Mouse (Mus musculus): ENCODE results near the gene Gm30083.

The Gm30083 gene

GRCm38 (mm10) chr14:34015063-34015462, at the start of gene Gm30083:
Gene Gm30083 (minus strand): TSS chr14:34015182.
- DNase-seq = no peak

- DNase-seq = no peak
Measured at GRCm38 (mm10) chr14:34052516-34052915, 37.5 kb upstream of the Gm30083 start, which contains the start of gene Antxrl. Gene Antxrl (plus strand): TSS chr14:34052707.

GRCm38 (mm10) chr14:34050101-34050779, 35.3 kb upstream of the Gm30083 start:
- DNase-seq = peak; percentile 83 to 90

- DNase-seq = peak; percentile 45 to 54
Measured at GRCm38 (mm10) chr14:34043341-34043740, 28.4 kb upstream of the Gm30083 start.

GRCm38 (mm10) chr14:34041241-34041640, 26.3 kb upstream of the Gm30083 start:
- DNase-seq = peak; percentile 55 to 67

GRCm38 (mm10) chr14:34033841-34034610, 19.0 kb upstream of the Gm30083 start:
- no peak for DNase-seq

GRCm38 (mm10) chr14:34026710-34027109, 11.7 kb upstream of the Gm30083 start:
- DNase-seq = no peak

GRCm38 (mm10) chr14:34016938-34017337, 2.0 kb upstream of the Gm30083 start:
- no peak for DNase-seq

- no peak for DNase-seq
Measured at GRCm38 (mm10) chr14:34016381-34016780, 1.4 kb upstream of the Gm30083 start, which contains the start of gene Gm5460. Gene Gm5460 (plus strand): TSS chr14:34016758.

GRCm38 (mm10) chr14:34002358-34002757, 12.6 kb downstream of the Gm30083 start:
- DNase-seq = no peak

GRCm38 (mm10) chr14:34001445-34001844, 13.5 kb downstream of the Gm30083 start:
- DNase-seq = no peak

GRCm38 (mm10) chr14:34000076-34000475, 14.9 kb downstream of the Gm30083 start:
- no peak for DNase-seq

GRCm38 (mm10) chr14:33997427-33997826, 17.6 kb downstream of the Gm30083 start:
- no peak for DNase-seq

GRCm38 (mm10) chr14:33993521-33994289, 21.3 kb downstream of the Gm30083 start:
- no peak for DNase-seq

GRCm38 (mm10) chr14:33993051-33993450, 21.9 kb downstream of the Gm30083 start:
- no peak for DNase-seq

GRCm38 (mm10) chr14:33991971-33992370, 23.0 kb downstream of the Gm30083 start:
- DNase-seq = peak; percentile 84 to 91

- DNase-seq = no peak
Measured at GRCm38 (mm10) chr14:33989201-33989600, 25.8 kb downstream of the Gm30083 start.

- DNase-seq = peak; percentile 67 to 73
Measured at GRCm38 (mm10) chr14:33978604-33979059, 36.4 kb downstream of the Gm30083 start, which contains the start of gene Zfp488. Gene Zfp488 (minus strand): TSS chr14:33978764.

- peak; percentile 56 to 69 for DNase-seq
Measured at GRCm38 (mm10) chr14:33977748-33978147, 37.2 kb downstream of the Gm30083 start.

- no peak for DNase-seq
Measured at GRCm38 (mm10) chr14:33974752-33975151, 40.2 kb downstream of the Gm30083 start.

GRCm38 (mm10) chr14:33972679-33973078, 42.3 kb downstream of the Gm30083 start:
- peak; percentile 65 for DNase-seq

- peak in 1 of 2 experiments; percentile 57 for DNase-seq
Measured at GRCm38 (mm10) chr14:33965675-33966074, 49.3 kb downstream of the Gm30083 start.

GRCm38 (mm10) chr14:33959341-33959740, 55.6 kb downstream of the Gm30083 start:
- peak; percentile 85 to 90 for DNase-seq

Measured in cerebellum, postnatal 10 days (tissue).